Mouse (Mus musculus) bone marrow macrophage, adult 2 months (primary cell): Measurements from ENCODE around the gene Wdr54.

Experiments
- CTCF ChIP-seq: IDR thresholded peaks from 2 replicates; pipeline ENCODE4 v1.5.1; 2012; ENCODE audit warnings: low read depth, mild to moderate bottlenecking, low read length, moderate library complexity
- POLR2A ChIP-seq: IDR thresholded peaks from 2 replicates; pipeline ENCODE4 v1.6.1; 2012; ENCODE audit warnings: mild to moderate bottlenecking, low read depth, low read length, borderline replicate concordance

DNA sequence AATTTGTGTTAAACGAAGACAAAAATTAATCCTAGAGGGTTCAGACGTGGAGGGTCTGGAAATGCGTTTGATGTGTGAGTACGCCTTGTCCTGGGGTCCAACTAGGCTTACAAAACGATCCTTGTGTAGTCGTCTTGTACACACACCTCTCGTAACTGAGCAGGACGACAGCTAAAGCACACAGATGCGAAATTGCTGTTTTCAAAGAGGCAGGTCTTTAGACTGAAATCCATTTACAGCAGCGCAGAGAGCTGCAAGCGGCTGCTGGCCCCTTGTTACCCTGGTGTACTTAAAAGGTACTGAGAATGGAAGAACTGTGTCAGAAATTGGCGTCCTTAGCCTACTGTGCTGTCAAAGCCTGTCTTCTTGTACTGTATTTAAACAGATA lies 10.0 kb upstream of the Wdr54 start:
- no peak for TF ChIP-seq CTCF
- no peak for TF ChIP-seq POLR2A
